Mouse (Mus musculus) kidney, embryonic 14.5 days (tissue): ENCODE data around the gene Lhx1. TPM values are rescaled to one million over a fixed set of nuclear protein-coding genes. Genes with fewer than 3 reads are reported as not detected.

Experiments
- ATAC-seq: fragments of 200-750 bp; cut with Nextera tagmentation; 2 replicates; pipeline ENCODE4 v1.8.0; 2017; ENCODE audit warnings: moderate number of reproducible peaks, mild to moderate bottlenecking, moderate TSS enrichment, moderate library complexity; ENCODE audit not compliant: low FRiP score, low TSS enrichment
- H3K27ac ChIP-seq: fragments of 300-500 bp; sonication (generic); 2 replicates; pipeline ENCODE4 v1.5.1; 2014; ENCODE audit warnings: low read depth, mild to moderate bottlenecking, low read length, moderate library complexity, mixed read lengths
- H3K27me3 ChIP-seq: fragments of 300-500 bp; sonication (generic); 2 replicates; pipeline ENCODE4 v1.6.1; 2014; ENCODE audit warnings: mild to moderate bottlenecking, low read length; ENCODE audit not compliant: control insufficient read depth, insufficient read depth
- H3K36me3 ChIP-seq: fragments of 300-500 bp; sonication (generic); 2 replicates; pipeline ENCODE4 v1.6.1; 2014; ENCODE audit warnings: low read length, mixed read lengths; ENCODE audit not compliant: control insufficient read depth, insufficient read depth
- H3K4me1 ChIP-seq: fragments of 300-500 bp; sonication (generic); 2 replicates; pipeline ENCODE4 v1.6.1; 2014; ENCODE audit warnings: low read length, mixed read lengths; ENCODE audit not compliant: control insufficient read depth, insufficient read depth
- H3K4me2 ChIP-seq: fragments of 300-500 bp; sonication (generic); replicated peaks from 2 replicates; pipeline ENCODE4 v1.6.1; 2014; ENCODE audit warnings: low read depth, mild to moderate bottlenecking, low read length
- H3K4me3 ChIP-seq: fragments of 300-500 bp; sonication (generic); 2 replicates; pipeline ENCODE4 v1.5.1; 2014; ENCODE audit warnings: mild to moderate bottlenecking, low read length
- H3K9ac ChIP-seq: fragments of 300-500 bp; sonication (generic); 2 replicates; pipeline ENCODE4 v1.6.1; 2014; ENCODE audit warnings: low read depth, mild to moderate bottlenecking, low read length, moderate library complexity
- H3K9me3 ChIP-seq: fragments of 300-500 bp; sonication (generic); 2 replicates; pipeline ENCODE4 v1.6.1; 2016; ENCODE audit warnings: low read length; ENCODE audit not compliant: control insufficient read depth
- WGBS: fragments of 180-500 bp; shearing (Covaris S2); extraction: QIAGEN DNeasy Blood & Tissue Kit; methylation state at CpG from one replicate; pipeline ENCODE4 v1.1.7; 2014; 5-methylcytosine and 5-hydroxymethylcytosine counted together
- polyA plus RNA-seq: library from polyadenylated mRNA; unstranded; fragments of >200 nt; fragmentation: Nextera tagmentation; extraction: Ambion mirVana; gene quantifications from 2 replicates; pipeline ENCODE4 v1.2.1, GENCODE M21; 2014

Gene Lhx1
- 40.0 and 41.0 TPM in 2 replicates for polyA plus RNA-seq

GRCm38 (mm10) chr11:84525421-84526274 lies at the start of gene Lhx1:
Lhx1 (minus strand) TSS chr11:84525535.
- ATAC-seq: peak; percentile 80
- H3K27ac ChIP-seq: peak within 1 kb of the TSS; percentile 82
- H3K4me2 ChIP-seq: peak within 1 kb of the TSS; percentile 69
- no peaks in the 10 kb centered on the region for H3K9me3 ChIP-seq
- H3K4me3 ChIP-seq: peak within 1 kb of the TSS; percentile 56
- H3K4me1 ChIP-seq: peaks cover 13% of the 10 kb centered on the region
- H3K27me3 ChIP-seq: peaks cover 92% of the 10 kb centered on the region
- H3K36me3 ChIP-seq: no peaks in the 10 kb centered on the region; the same call in 1 of the 2 replicates
- H3K9ac ChIP-seq: peak within 1 kb of the TSS; percentile 78
- whole genome bisulfite sequencing: under 1% methylated on average over 64 of the region's 64 CpGs

- no peak; the same call in 1 of the 2 replicates for ATAC-seq
- Histone ChIP-seq H3K9me3 (no peaks in the 10 kb centered on the region), H3K36me3 (no peaks in the 10 kb centered on the region), H3K4me2 (no peak overlapping the region), H3K4me3 (no peak overlapping the region), H3K27ac (no peak overlapping the region), H3K9ac (no peak overlapping the region), H3K27me3 (0 out of 2 replicates have a peak, but pooled peaks cover 7% of the 10 kb centered on the region), H3K4me1 (0 out of 2 replicates have a peak, but pooled peaks cover 3% of the 10 kb centered on the region)
- 36% methylated on average over 8 of the region's 8 CpGs for WGBS
Measured at GRCm38 (mm10) chr11:84574834-84575233, 49.5 kb upstream of the Lhx1 start.

- Histone ChIP-seq H3K4me1 (peaks cover 11% of the 10 kb centered on the region; the same call in 1 of the 2 replicates), H3K27me3 (0 out of 2 replicates have a peak, but pooled peaks cover 7% of the 10 kb centered on the region), H3K4me2 (no peak overlapping the region), H3K27ac (no peak overlapping the region), H3K4me3 (no peak overlapping the region), H3K36me3 (no peaks in the 10 kb centered on the region), H3K9ac (no peak overlapping the region), H3K9me3 (no peaks in the 10 kb centered on the region)
- WGBS: 74% methylated on average over 8 of the region's 8 CpGs
- no peak for ATAC-seq
Measured at GRCm38 (mm10) chr11:84573637-84574036, 48.3 kb upstream of the Lhx1 start.

- Histone ChIP-seq H3K4me3 (no peak overlapping the region), H3K36me3 (no peaks in the 10 kb centered on the region), H3K9me3 (no peaks in the 10 kb centered on the region), H3K4me2 (no peak overlapping the region), H3K27me3 (0 out of 2 replicates have a peak, but pooled peaks cover 7% of the 10 kb centered on the region), H3K4me1 (peaks cover 15% of the 10 kb centered on the region; the same call in 1 of the 2 replicates), H3K9ac (no peak overlapping the region), H3K27ac (no peak overlapping the region)
- WGBS: 67% methylated on average over 5 of the region's 5 CpGs
- ATAC-seq: no peak
Measured at GRCm38 (mm10) chr11:84570812-84571211, 45.5 kb upstream of the Lhx1 start.

- Histone ChIP-seq H3K4me1 (peaks cover 15% of the 10 kb centered on the region; the same call in 1 of the 2 replicates), H3K4me2 (no peak overlapping the region), H3K9me3 (no peaks in the 10 kb centered on the region), H3K9ac (no peak overlapping the region), H3K4me3 (no peak overlapping the region), H3K36me3 (no peaks in the 10 kb centered on the region), H3K27ac (no peak overlapping the region), H3K27me3 (0 out of 2 replicates have a peak, but pooled peaks cover 7% of the 10 kb centered on the region)
- 47% methylated on average over 12 of the region's 12 CpGs for WGBS
- no peak for ATAC-seq
Measured at GRCm38 (mm10) chr11:84570392-84570791, 45.1 kb upstream of the Lhx1 start.

- H3K27ac ChIP-seq: no peak overlapping the region
- H3K4me2 ChIP-seq: no peak overlapping the region
- WGBS: 37% methylated on average over 8 of the region's 8 CpGs
- no peaks in the 10 kb centered on the region for H3K36me3 ChIP-seq
- no peak overlapping the region for H3K9ac ChIP-seq
- H3K4me3 ChIP-seq: no peak overlapping the region
- ATAC-seq: no peak
- no peaks in the 10 kb centered on the region for H3K9me3 ChIP-seq
- 0 out of 2 replicates have a peak, but pooled peaks cover 7% of the 10 kb centered on the region for H3K27me3 ChIP-seq
- H3K4me1 ChIP-seq: peaks cover 12% of the 10 kb centered on the region; the same call in 1 of the 2 replicates
Measured at GRCm38 (mm10) chr11:84569052-84569751, 43.9 kb upstream of the Lhx1 start.

- H3K27ac ChIP-seq: no peak overlapping the region
- H3K9ac ChIP-seq: no peak overlapping the region
- 9% methylated on average over 5 of the region's 5 CpGs for WGBS
- H3K36me3 ChIP-seq: no peaks in the 10 kb centered on the region
- 0 out of 2 replicates have a peak, but pooled peaks cover 8% of the 10 kb centered on the region for H3K27me3 ChIP-seq
- ATAC-seq: peak; percentile 52; the same call in 1 of the 2 replicates
- H3K4me1 ChIP-seq: peaks cover 12% of the 10 kb centered on the region
- H3K9me3 ChIP-seq: no peaks in the 10 kb centered on the region
- no peak overlapping the region for H3K4me3 ChIP-seq
- no peak overlapping the region for H3K4me2 ChIP-seq
Measured at GRCm38 (mm10) chr11:84568482-84568881, 43.1 kb upstream of the Lhx1 start.

- Histone ChIP-seq H3K9ac (no peak overlapping the region), H3K4me2 (no peak overlapping the region), H3K27me3 (0 out of 2 replicates have a peak, but pooled peaks cover 14% of the 10 kb centered on the region), H3K4me1 (peaks cover 21% of the 10 kb centered on the region), H3K27ac (no peak overlapping the region), H3K4me3 (no peak overlapping the region), H3K36me3 (no peaks in the 10 kb centered on the region), H3K9me3 (no peaks in the 10 kb centered on the region)
- WGBS: 35% methylated on average over 8 of the region's 8 CpGs
- no peak for ATAC-seq
Measured at GRCm38 (mm10) chr11:84566691-84567090, 41.4 kb upstream of the Lhx1 start.
